Mouse (Mus musculus) megakaryocyte-erythroid progenitor cell, adult 5 weeks (primary cell): ENCODE measurements around the gene S1pr1. TPM values are rescaled to one million over a fixed set of nuclear protein-coding genes. Genes with fewer than 3 reads are reported as not detected.

ENCODE experiments used
- polyA plus RNA-seq: library from polyadenylated mRNA; stranded (reverse); fragments of >175 nt; gene quantifications from 2 replicates; pipeline ENCODE4 v1.2.3, GENCODE M21; 2012

S1pr1 gene
- 2.5 and 3.6 TPM in 2 replicates for polyA plus RNA-seq

GRCm38 (mm10) chr3:115714671-115715651, at the start of gene S1pr1:
Gene S1pr1 (minus strand): TSS chr3:115715072.

Other genes with a start within 250 kb of the S1pr1 start
- gene Dph5, start 172.8 kb upstream of the S1pr1 start, polyA plus RNA-seq = 1.5 and 2.0 TPM in 2 replicates